Mouse (Mus musculus): ENCODE data around the gene Lrrc56. TPM values are rescaled to one million over a fixed set of nuclear protein-coding genes. Genes with fewer than 3 reads are reported as not detected.
A peak's percentile ranks its signal among the peaks of the same experiment; 100 is the strongest.

The Lrrc56 gene
- polyA plus RNA-seq, 1 experiment from 2014 or later, result 4.4 TPM

GRCm38 (mm10) chr7:141167901-141168517 lies 25.9 kb upstream of the Lrrc56 start:
- WGBS, result 17% methylated on average over 7 of the region's 7 CpGs
- H3K4me3 ChIP-seq (ENCODE audit: low read depth, low read length), result peak overlapping the region; percentile 22; the same call in 1 of the 2 replicates
- H3K27ac ChIP-seq (ENCODE audit: low read depth, low read length), result no peak overlapping the region

GRCm38 (mm10) chr7:141168518-141168953 lies 25.4 kb upstream of the Lrrc56 start:
- Histone ChIP-seq H3K9me3 (ENCODE audit: control insufficient read depth, low read length) (no peaks in the 10 kb centered on the region), H3K4me3 (ENCODE audit: low read depth, low read length) (peak overlapping the region; percentile 22; the same call in 1 of the 2 replicates), H3K4me2 (ENCODE audit: low read depth, low read length) (peak overlapping the region; percentile 32), H3K27me3 (ENCODE audit: control insufficient read depth, insufficient read depth, low read length) (no peaks in the 10 kb centered on the region), H3K4me1 (ENCODE audit: control insufficient read depth, insufficient read depth, low read length) (0 out of 2 replicates have a peak, but pooled peaks cover 5% of the 10 kb centered on the region), H3K36me3 (ENCODE audit: control insufficient read depth, insufficient read depth, low read length) (0 out of 2 replicates have a peak, but pooled peaks cover 2% of the 10 kb centered on the region), H3K9ac (replicated peaks; ENCODE audit: low read depth, low read length) (peak overlapping the region; percentile 39; the same call in 1 of the 2 replicates), H3K27ac (ENCODE audit: low read depth, low read length) (no peak overlapping the region)
- no peak for ATAC-seq (ENCODE audit: low read depth)
- WGBS, result 4% methylated on average over 22 of the region's 22 CpGs

More at GRCm38 (mm10) chr7:141167901-141168517, 25.9 kb upstream of the Lrrc56 start:
- peak overlapping the region; percentile 32 for H3K4me2 ChIP-seq (ENCODE audit: low read depth, low read length)
- H3K4me1 ChIP-seq (ENCODE audit: control insufficient read depth, insufficient read depth, low read length), result no peaks in the 10 kb centered on the region
- peak overlapping the region; percentile 39; the same call in 1 of the 2 replicates for H3K9ac ChIP-seq (replicated peaks; ENCODE audit: low read depth, low read length)
- 0 out of 2 replicates have a peak, but pooled peaks cover 7% of the 10 kb centered on the region for H3K36me3 ChIP-seq (ENCODE audit: control insufficient read depth, insufficient read depth, low read length)
- no peaks in the 10 kb centered on the region for H3K27me3 ChIP-seq (ENCODE audit: control insufficient read depth, insufficient read depth, low read length)
- no peaks in the 10 kb centered on the region for H3K9me3 ChIP-seq (ENCODE audit: control insufficient read depth, low read length)
- ATAC-seq (ENCODE audit: low read depth), result no peak

GRCm38 (mm10) chr7:141169300-141169699 lies 24.7 kb upstream of the Lrrc56 start:
- no peak overlapping the region for H3K4me2 ChIP-seq (ENCODE audit: low read depth, low read length)
- no peaks in the 10 kb centered on the region for H3K36me3 ChIP-seq (ENCODE audit: control insufficient read depth, insufficient read depth, low read length)
- 65% methylated on average over 1 of the region's 1 CpGs for WGBS
- no peak for ATAC-seq (ENCODE audit: low read depth)
- H3K9me3 ChIP-seq (ENCODE audit: control insufficient read depth, low read length), result no peaks in the 10 kb centered on the region
- H3K9ac ChIP-seq (replicated peaks; ENCODE audit: low read depth, low read length), result no peak overlapping the region
- H3K27ac ChIP-seq (ENCODE audit: low read depth, low read length), result no peak overlapping the region
- 0 out of 2 replicates have a peak, but pooled peaks cover 5% of the 10 kb centered on the region for H3K4me1 ChIP-seq (ENCODE audit: control insufficient read depth, insufficient read depth, low read length)
- no peaks in the 10 kb centered on the region for H3K27me3 ChIP-seq (ENCODE audit: control insufficient read depth, insufficient read depth, low read length)
- H3K4me3 ChIP-seq (ENCODE audit: low read depth, low read length), result no peak overlapping the region

- Histone ChIP-seq H3K9me3 (ENCODE audit: control insufficient read depth, low read length) (no peaks in the 10 kb centered on the region), H3K4me2 (ENCODE audit: low read depth, low read length) (no peak overlapping the region), H3K36me3 (ENCODE audit: control insufficient read depth, insufficient read depth, low read length) (no peaks in the 10 kb centered on the region), H3K4me1 (ENCODE audit: control insufficient read depth, insufficient read depth, low read length) (0 out of 2 replicates have a peak, but pooled peaks cover 5% of the 10 kb centered on the region), H3K9ac (replicated peaks; ENCODE audit: low read depth, low read length) (no peak overlapping the region), H3K27ac (ENCODE audit: low read depth, low read length) (no peak overlapping the region), H3K27me3 (ENCODE audit: control insufficient read depth, insufficient read depth, low read length) (no peaks in the 10 kb centered on the region), H3K4me3 (ENCODE audit: low read depth, low read length) (no peak overlapping the region)
- no peak for ATAC-seq (ENCODE audit: low read depth)
These were observed 24.1 kb upstream of the Lrrc56 start for GRCm38 (mm10) chr7:141169866-141170265.

GRCm38 (mm10) chr7:141172116-141173006 lies 21.6 kb upstream of the Lrrc56 start, which contains the start of gene Rnh1:
Gene Rnh1, minus strand, starts transcription at chr7:141172857.
- H3K4me1 ChIP-seq (ENCODE audit: control insufficient read depth, insufficient read depth, low read length), result 0 out of 2 replicates have a peak, but pooled peaks cover 5% of the 10 kb centered on the region
- peak within 1 kb of the TSS; percentile 87 for H3K4me2 ChIP-seq (ENCODE audit: low read depth, low read length)
- WGBS, result 3% methylated on average over 55 of the region's 55 CpGs
- no peaks in the 10 kb centered on the region for H3K9me3 ChIP-seq (ENCODE audit: control insufficient read depth, low read length)
- H3K36me3 ChIP-seq (ENCODE audit: control insufficient read depth, insufficient read depth, low read length), result no peaks in the 10 kb centered on the region
- peak within 1 kb of the TSS; percentile 98 for H3K27ac ChIP-seq (ENCODE audit: low read depth, low read length)
- peak; percentile 98 for ATAC-seq (ENCODE audit: low read depth)
- no peaks in the 10 kb centered on the region for H3K27me3 ChIP-seq (ENCODE audit: control insufficient read depth, insufficient read depth, low read length)
- H3K4me3 ChIP-seq (ENCODE audit: low read depth, low read length), result peak within 1 kb of the TSS; percentile 52
- H3K9ac ChIP-seq (replicated peaks; ENCODE audit: low read depth, low read length), result peak within 1 kb of the TSS; percentile 71

GRCm38 (mm10) chr7:141173323-141173850 lies 20.6 kb upstream of the Lrrc56 start:
- 0 out of 2 replicates have a peak, but pooled peaks cover 5% of the 10 kb centered on the region for H3K4me1 ChIP-seq (ENCODE audit: control insufficient read depth, insufficient read depth, low read length)
- H3K36me3 ChIP-seq (ENCODE audit: control insufficient read depth, insufficient read depth, low read length), result no peaks in the 10 kb centered on the region
- ATAC-seq (ENCODE audit: low read depth), result no peak
- peak overlapping the region; percentile 87 for H3K4me2 ChIP-seq (ENCODE audit: low read depth, low read length)
- no peaks in the 10 kb centered on the region for H3K27me3 ChIP-seq (ENCODE audit: control insufficient read depth, insufficient read depth, low read length)
- WGBS, result 86% methylated on average over 5 of the region's 5 CpGs
- peak overlapping the region; percentile 52 for H3K4me3 ChIP-seq (ENCODE audit: low read depth, low read length)
- no peaks in the 10 kb centered on the region for H3K9me3 ChIP-seq (ENCODE audit: control insufficient read depth, low read length)
- H3K27ac ChIP-seq (ENCODE audit: low read depth, low read length), result peak overlapping the region; percentile 98
- no peak overlapping the region for H3K9ac ChIP-seq (replicated peaks; ENCODE audit: low read depth, low read length)

GRCm38 (mm10) chr7:141175068-141175467 lies 18.9 kb upstream of the Lrrc56 start:
- no peak overlapping the region for H3K27ac ChIP-seq (ENCODE audit: low read depth, low read length)
- no peak overlapping the region for H3K9ac ChIP-seq (replicated peaks; ENCODE audit: low read depth, low read length)
- no peaks in the 10 kb centered on the region for H3K27me3 ChIP-seq (ENCODE audit: control insufficient read depth, insufficient read depth, low read length)
- H3K4me2 ChIP-seq (ENCODE audit: low read depth, low read length), result no peak overlapping the region
- H3K36me3 ChIP-seq (ENCODE audit: control insufficient read depth, insufficient read depth, low read length), result no peaks in the 10 kb centered on the region
- no peaks in the 10 kb centered on the region for H3K9me3 ChIP-seq (ENCODE audit: control insufficient read depth, low read length)
- H3K4me3 ChIP-seq (ENCODE audit: low read depth, low read length), result no peak overlapping the region
- H3K4me1 ChIP-seq (ENCODE audit: control insufficient read depth, insufficient read depth, low read length), result 0 out of 2 replicates have a peak, but pooled peaks cover 5% of the 10 kb centered on the region
- no peak for ATAC-seq (ENCODE audit: low read depth)
- 88% methylated on average over 4 of the region's 4 CpGs for WGBS

- 2% methylated on average over 8 of the region's 8 CpGs for WGBS
- ATAC-seq (ENCODE audit: low read depth), result no peak
- H3K4me3 ChIP-seq (ENCODE audit: low read depth, low read length), result no peak overlapping the region
- no peaks in the 10 kb centered on the region for H3K36me3 ChIP-seq (ENCODE audit: control insufficient read depth, insufficient read depth, low read length)
- no peaks in the 10 kb centered on the region for H3K27me3 ChIP-seq (ENCODE audit: control insufficient read depth, insufficient read depth, low read length)
- H3K9ac ChIP-seq (replicated peaks; ENCODE audit: low read depth, low read length), result no peak overlapping the region
- H3K4me2 ChIP-seq (ENCODE audit: low read depth, low read length), result no peak overlapping the region
- H3K27ac ChIP-seq (ENCODE audit: low read depth, low read length), result no peak overlapping the region
- no peaks in the 10 kb centered on the region for H3K9me3 ChIP-seq (ENCODE audit: control insufficient read depth, low read length)
- 0 out of 2 replicates have a peak, but pooled peaks cover 5% of the 10 kb centered on the region for H3K4me1 ChIP-seq (ENCODE audit: control insufficient read depth, insufficient read depth, low read length)
These were observed 17.8 kb upstream of the Lrrc56 start for GRCm38 (mm10) chr7:141176173-141176572.

All from neural tube, embryonic 14.5 days (tissue).